Mouse (Mus musculus): ENCODE data around the gene Ralgds. TPM values are rescaled to one million over a fixed set of nuclear protein-coding genes. Genes with fewer than 3 reads are reported as not detected.
"Not testable (repeated sequence)": the region's sequence is repeated elsewhere in the genome, so short reads cannot be mapped to it uniquely, and the experiment has no call there.

Gene Ralgds
- polyA plus RNA-seq, 1 experiment from 2014 or later, result 20.5 TPM

DNA sequence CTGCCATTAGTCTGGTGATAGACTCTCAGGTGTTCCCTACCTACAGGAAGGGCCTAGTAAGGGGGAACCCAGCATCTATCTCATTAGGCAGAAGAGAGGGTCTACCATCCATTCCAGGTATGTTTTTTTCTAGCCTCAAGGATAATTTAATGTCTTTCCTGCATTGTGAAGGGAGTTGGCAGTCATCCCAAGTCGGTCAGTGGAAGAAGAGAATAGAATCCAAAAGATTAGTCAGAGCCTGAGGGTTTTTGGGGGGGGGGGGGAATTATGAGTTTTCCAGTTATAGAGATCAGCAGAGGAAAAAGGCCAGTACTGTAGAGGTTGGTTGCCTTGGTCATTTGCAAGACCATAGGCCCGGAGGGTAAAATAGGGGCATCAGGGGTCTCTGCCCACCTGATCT, 18.4 kb upstream of the Ralgds start:
- H3K27me3 ChIP-seq (ENCODE audit: insufficient read depth, poor library complexity, severe bottlenecking), result 0 out of 2 replicates have a peak, but pooled peaks cover 3% of the 10 kb centered on the region
- H3K4me1 ChIP-seq, result 0 out of 2 replicates have a peak, but pooled peaks cover 6% of the 10 kb centered on the region
- no peak for DNase-seq (ENCODE audit: low spot score)
- H3K36me3 ChIP-seq, result no peaks in the 10 kb centered on the region
- no peak overlapping the region for H3K4me3 ChIP-seq
- 81% methylated on average over 2 of the region's 2 CpGs for WGBS
- H3K9me3 ChIP-seq, result no peaks in the 10 kb centered on the region
- H3K27ac ChIP-seq, result no peak overlapping the region

DNA sequence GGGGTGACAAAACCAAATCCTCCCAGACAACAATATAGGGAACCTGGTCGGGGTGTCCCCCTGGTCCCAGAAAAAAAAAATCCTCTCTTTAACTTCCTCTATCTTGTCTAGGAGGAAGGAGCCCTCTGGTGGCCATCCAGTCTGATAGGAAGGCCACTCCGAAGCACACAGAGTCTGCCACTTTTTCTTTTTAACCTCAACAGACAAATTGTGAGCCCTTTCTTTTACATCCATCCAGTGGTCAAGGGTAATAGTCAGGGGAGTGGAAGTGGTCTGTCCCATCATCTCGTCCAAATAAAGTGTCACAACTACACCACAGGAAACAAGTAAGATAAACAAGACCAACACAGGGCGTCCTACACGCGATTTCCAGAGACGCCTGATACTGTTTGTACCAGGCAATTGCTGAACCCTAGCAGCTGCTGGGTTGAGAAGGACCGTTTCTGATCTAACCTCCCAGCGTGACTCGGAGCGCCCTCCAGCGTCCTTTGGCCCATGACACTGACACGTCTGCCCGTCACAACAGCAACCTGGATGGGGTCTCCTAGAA, 17.6 kb upstream of the Ralgds start:
- Histone ChIP-seq H3K27me3 (ENCODE audit: insufficient read depth, poor library complexity, severe bottlenecking) (0 out of 2 replicates have a peak, but pooled peaks cover 3% of the 10 kb centered on the region), H3K4me3 (no peak overlapping the region), H3K27ac (no peak overlapping the region), H3K4me1 (0 out of 2 replicates have a peak, but pooled peaks cover 6% of the 10 kb centered on the region), H3K36me3 (no peaks in the 10 kb centered on the region), H3K9me3 (no peaks in the 10 kb centered on the region)
- WGBS, result 76% methylated on average over 14 of the region's 14 CpGs
- no peak for DNase-seq (ENCODE audit: low spot score)

DNA sequence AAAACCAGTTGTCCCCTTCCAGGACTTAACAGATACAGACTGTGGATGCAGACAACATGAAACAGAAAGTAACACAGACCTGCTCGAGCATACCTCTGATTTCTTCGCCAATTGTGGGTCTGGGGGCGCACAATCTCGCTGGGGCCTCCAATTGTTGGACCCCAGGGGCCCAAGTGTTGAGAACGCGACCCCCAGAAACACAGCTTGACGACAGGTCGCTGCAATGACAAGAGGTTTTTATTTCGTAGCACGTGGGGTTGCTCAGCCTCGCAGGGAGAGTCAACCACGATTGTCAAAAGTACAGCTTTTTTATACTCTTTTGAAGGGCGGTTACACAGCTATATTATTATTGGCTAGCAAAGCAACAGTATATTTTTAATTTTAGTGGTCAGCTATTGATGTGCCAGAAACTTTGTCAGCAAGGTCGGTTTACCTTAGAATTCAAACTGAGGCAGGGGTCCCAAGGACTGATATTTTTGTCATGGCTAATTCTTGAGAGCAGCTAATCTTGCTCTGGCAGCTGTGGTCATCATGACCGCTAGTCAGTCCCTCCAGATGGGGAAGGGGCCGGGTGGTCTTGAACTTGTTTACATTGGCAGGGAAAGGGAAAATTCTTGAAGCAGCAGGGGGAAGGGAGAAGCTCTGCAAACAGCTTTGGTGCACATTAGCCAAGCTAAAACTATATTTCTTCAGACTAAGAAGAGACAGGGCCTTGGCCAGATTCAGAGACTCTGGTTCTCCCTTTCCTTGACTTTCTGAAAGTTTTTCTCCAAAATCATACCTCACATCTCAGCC, 16.9 kb upstream of the Ralgds start:
- Histone ChIP-seq H3K36me3 (no peaks in the 10 kb centered on the region), H3K27ac (no peak overlapping the region), H3K27me3 (ENCODE audit: insufficient read depth, poor library complexity, severe bottlenecking) (0 out of 2 replicates have a peak, but pooled peaks cover 3% of the 10 kb centered on the region), H3K9me3 (no peaks in the 10 kb centered on the region), H3K4me3 (no peak overlapping the region), H3K4me1 (0 out of 2 replicates have a peak, but pooled peaks cover 6% of the 10 kb centered on the region)
- no peak for DNase-seq (ENCODE audit: low spot score)
- WGBS, result 83% methylated on average over 16 of the region's 16 CpGs

DNA sequence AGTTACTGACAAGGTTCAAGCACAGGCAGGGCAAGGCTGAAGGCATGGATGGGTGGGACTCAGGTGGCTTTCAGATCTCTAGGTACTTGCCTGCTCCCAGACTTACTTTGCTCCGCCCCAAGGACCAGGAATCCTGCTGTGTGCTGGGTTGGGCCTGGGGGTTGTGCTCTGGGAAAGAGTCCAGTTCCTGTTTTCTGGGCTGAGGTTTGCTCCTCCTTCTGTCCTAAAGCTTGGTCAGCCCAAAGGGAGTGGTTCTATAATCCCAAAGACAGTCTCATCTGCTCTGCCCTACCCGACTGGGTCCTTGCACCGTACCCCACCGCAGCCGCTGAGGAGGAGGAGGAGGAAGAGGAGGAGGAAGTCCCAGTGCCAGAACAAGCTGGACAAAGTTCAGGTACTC, 16.3 kb upstream of the Ralgds start, which contains the start of gene Gbgt1:
TSS of gene Gbgt1 (plus strand) at position 221 of the 400 bp plus-strand sequence.
- Histone ChIP-seq H3K4me1 (0 out of 2 replicates have a peak, but pooled peaks cover 6% of the 10 kb centered on the region), H3K4me3 (no peak within 1 kb of the TSS), H3K36me3 (no peaks in the 10 kb centered on the region), H3K9me3 (no peaks in the 10 kb centered on the region), H3K27me3 (ENCODE audit: insufficient read depth, poor library complexity, severe bottlenecking) (peaks cover 7% of the 10 kb centered on the region; the same call in 1 of the 2 replicates), H3K27ac (no peak within 1 kb of the TSS)
- no peak for DNase-seq (ENCODE audit: low spot score)
- WGBS, result 78% methylated on average over 5 of the region's 5 CpGs

DNA sequence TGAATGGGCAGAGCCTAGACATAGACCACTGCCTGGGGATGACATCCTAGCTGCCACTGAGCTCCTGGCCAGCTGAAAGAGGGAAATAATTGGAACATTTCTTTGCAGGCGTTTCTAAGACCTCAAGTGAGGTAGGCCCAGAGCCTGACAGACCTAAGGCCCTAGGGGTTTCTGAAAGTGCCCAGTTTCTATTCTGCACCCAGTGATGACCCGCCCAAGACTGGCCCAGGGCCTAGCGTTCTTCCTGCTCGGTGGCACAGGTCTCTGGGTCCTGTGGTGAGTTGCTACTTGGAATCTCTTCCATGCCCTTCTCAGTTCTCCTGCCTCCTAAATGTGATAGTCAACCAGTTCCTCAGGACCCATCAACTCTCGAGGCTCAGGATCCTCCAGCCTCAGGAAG, 15.4 kb upstream of the Ralgds start:
- 76% methylated on average over 5 of the region's 5 CpGs for WGBS
- H3K4me3 ChIP-seq, result no peak overlapping the region

DNA sequence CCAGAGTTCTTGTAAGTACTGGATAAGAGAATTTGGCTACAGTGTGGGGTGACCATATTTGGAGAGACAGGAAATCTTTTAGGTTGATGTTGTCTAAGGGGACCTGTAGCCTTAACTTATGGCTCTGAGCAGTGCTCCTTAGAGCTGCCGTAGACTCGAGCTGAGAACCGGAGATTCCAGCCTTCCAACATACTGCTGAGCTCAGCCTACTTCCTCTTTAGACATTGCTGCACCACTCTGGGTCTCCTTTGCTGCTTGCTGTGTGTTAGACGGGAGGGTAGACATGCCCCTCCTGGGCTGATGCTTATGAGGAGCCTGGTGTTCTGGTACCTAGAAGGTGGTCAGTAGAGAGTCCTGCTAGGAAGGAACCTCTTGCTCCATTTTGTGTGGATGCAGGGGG, 14.5 kb upstream of the Ralgds start:
- Histone ChIP-seq H3K27me3 (ENCODE audit: insufficient read depth, poor library complexity, severe bottlenecking) (peaks cover 13% of the 10 kb centered on the region; the same call in 1 of the 2 replicates), H3K4me3 (no peak overlapping the region), H3K36me3 (no peaks in the 10 kb centered on the region), H3K27ac (no peak overlapping the region), H3K9me3 (no peaks in the 10 kb centered on the region), H3K4me1 (0 out of 2 replicates have a peak, but pooled peaks cover 6% of the 10 kb centered on the region)
- WGBS, result 76% methylated on average over 4 of the region's 4 CpGs
- DNase-seq (ENCODE audit: low spot score), result no peak

More for the DNA sequence above, 15.4 kb upstream of the Ralgds start:
- DNase-seq (ENCODE audit: low spot score), result no peak
- H3K27ac ChIP-seq, result no peak overlapping the region
- peaks cover 7% of the 10 kb centered on the region; the same call in 1 of the 2 replicates for H3K27me3 ChIP-seq (ENCODE audit: insufficient read depth, poor library complexity, severe bottlenecking)
- no peaks in the 10 kb centered on the region for H3K36me3 ChIP-seq
- H3K9me3 ChIP-seq, result no peaks in the 10 kb centered on the region
- 0 out of 2 replicates have a peak, but pooled peaks cover 6% of the 10 kb centered on the region for H3K4me1 ChIP-seq

DNA sequence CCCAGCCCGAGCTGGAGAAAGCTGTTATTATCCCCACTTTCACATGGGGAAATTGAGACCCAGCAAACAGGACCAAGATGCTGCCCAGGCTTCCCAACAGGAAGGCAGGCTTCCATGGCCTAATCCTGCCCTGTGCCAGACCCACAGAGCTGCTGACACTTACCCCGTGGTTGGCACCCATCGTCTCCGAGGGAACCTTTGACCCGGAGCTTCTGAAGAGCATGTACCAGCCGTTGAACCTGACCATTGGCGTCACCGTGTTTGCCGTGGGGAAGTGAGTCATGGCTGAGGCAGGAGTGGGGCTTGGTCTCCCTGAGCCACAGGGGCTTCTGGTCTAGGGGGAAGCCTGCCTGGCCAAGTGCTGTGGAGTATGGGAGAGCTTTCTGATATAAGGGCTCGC, 9.9 kb upstream of the Ralgds start:
- 82% methylated on average over 10 of the region's 10 CpGs for WGBS
- no peak overlapping the region for H3K27ac ChIP-seq

DNA sequence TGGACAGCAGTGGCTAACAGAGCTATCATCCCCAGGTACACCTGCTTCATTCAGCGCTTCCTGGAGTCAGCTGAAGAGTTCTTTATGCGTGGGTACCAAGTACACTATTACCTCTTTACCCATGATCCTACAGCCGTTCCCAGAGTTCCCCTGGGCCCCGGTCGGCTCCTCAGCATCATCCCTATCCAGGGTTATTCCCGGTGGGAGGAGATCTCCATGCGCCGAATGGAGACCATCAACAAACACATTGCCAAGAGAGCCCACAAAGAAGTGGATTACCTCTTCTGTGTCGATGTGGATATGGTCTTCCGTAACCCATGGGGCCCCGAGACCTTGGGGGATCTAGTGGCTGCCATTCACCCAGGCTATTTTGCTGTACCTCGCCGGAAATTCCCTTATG, 8.2 kb upstream of the Ralgds start:
- WGBS, result 86% methylated on average over 13 of the region's 13 CpGs

More for the DNA sequence above, 9.9 kb upstream of the Ralgds start:
- Histone ChIP-seq H3K27me3 (ENCODE audit: insufficient read depth, poor library complexity, severe bottlenecking) (peaks cover 10% of the 10 kb centered on the region; the same call in 1 of the 2 replicates), H3K36me3 (no peaks in the 10 kb centered on the region), H3K9me3 (no peaks in the 10 kb centered on the region), H3K4me3 (no peak overlapping the region), H3K4me1 (no peaks in the 10 kb centered on the region)
- DNase-seq (ENCODE audit: low spot score), result no peak

DNA sequence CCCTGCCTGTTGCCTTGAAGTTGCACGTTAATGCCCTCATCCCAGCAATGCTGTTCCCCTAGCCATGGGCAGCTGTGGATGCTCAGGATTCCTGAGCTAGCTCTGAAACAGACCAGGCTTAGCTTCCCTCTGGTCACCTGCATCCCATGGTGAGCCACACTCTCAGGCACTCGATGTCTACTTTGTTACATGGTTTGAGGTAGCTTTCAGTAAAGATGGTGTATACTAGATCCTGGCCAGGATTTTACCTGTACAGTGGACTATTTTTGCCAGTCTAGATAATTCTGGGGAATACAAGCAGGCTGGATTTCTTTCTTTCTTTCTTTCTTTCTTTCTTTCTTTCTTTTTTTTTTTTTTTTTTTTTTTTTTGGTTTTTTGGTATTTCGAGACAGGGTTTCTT, 7.1 kb upstream of the Ralgds start, which contains the start of gene Gm10134:
TSS of gene Gm10134 (plus strand) at position 301 of the 400 bp plus-strand sequence.
- H3K27ac ChIP-seq, result no peak within 1 kb of the TSS
- no peaks in the 10 kb centered on the region for H3K36me3 ChIP-seq
- WGBS, result 58% methylated on average over 3 of the region's 3 CpGs
- H3K27me3 ChIP-seq (ENCODE audit: insufficient read depth, poor library complexity, severe bottlenecking), result peaks cover 22% of the 10 kb centered on the region; the same call in 1 of the 2 replicates
- no peaks in the 10 kb centered on the region for H3K4me1 ChIP-seq
- no peak within 1 kb of the TSS for H3K4me3 ChIP-seq
- H3K9me3 ChIP-seq, result no peaks in the 10 kb centered on the region
- DNase-seq (ENCODE audit: low spot score), result no peak

More for the DNA sequence above, 8.2 kb upstream of the Ralgds start:
- no peaks in the 10 kb centered on the region for H3K9me3 ChIP-seq
- H3K27me3 ChIP-seq (ENCODE audit: insufficient read depth, poor library complexity, severe bottlenecking), result peaks cover 11% of the 10 kb centered on the region; the same call in 1 of the 2 replicates
- H3K4me1 ChIP-seq, result no peaks in the 10 kb centered on the region
- H3K27ac ChIP-seq, result no peak overlapping the region
- H3K4me3 ChIP-seq, result no peak overlapping the region
- H3K36me3 ChIP-seq, result no peaks in the 10 kb centered on the region
- DNase-seq (ENCODE audit: low spot score), result no peak

DNA sequence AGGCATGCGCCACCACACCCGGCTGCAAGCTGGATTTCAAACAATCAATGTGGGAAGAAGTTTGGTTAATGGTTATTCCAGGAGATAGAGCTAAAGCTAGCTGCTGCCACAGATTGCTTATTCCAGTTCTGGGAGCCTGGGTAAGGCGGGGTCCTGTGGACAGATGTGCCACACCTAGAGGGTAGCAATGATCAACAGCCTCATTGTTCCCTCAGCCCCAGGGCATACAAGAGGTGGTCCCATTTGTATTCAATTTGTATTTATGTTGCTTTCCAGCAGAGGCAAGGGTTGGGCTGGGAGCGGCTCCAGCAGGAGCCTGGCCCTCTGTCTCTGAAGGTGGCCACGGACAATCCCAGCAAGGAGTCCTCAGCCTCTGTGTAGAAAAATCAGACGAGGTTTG, 6.6 kb upstream of the Ralgds start:
- 82% methylated on average over 6 of the region's 6 CpGs for WGBS
- no peak for DNase-seq (ENCODE audit: low spot score)
- no peaks in the 10 kb centered on the region for H3K9me3 ChIP-seq
- no peaks in the 10 kb centered on the region for H3K4me1 ChIP-seq
- H3K27me3 ChIP-seq (ENCODE audit: insufficient read depth, poor library complexity, severe bottlenecking), result peaks cover 25% of the 10 kb centered on the region; the same call in 1 of the 2 replicates
- H3K27ac ChIP-seq, result no peak overlapping the region
- H3K36me3 ChIP-seq, result no peaks in the 10 kb centered on the region
- no peak overlapping the region for H3K4me3 ChIP-seq

DNA sequence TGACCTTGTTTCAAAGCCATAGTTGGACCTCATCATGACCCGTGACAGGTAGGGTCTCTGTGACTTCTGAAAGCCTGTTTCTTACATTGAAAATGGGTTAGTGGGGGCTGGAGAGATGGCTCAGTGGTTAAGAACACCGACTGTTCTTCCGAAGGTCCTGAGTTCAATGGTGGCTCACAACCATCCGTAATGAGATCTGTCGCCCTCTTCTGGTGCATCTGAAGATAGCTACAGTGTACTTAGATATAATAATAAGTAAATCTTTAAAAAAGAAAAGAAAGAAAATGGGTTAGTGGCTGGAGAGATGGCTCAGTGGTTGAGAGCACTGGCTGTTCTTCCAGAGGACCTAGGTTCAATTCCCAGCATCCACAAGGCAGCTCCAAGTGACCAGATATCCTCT, 1.3 kb upstream of the Ralgds start:
- 40% methylated on average over 5 of the region's 5 CpGs for WGBS
- Histone ChIP-seq H3K27me3 (ENCODE audit: insufficient read depth, poor library complexity, severe bottlenecking) (peaks cover 39% of the 10 kb centered on the region), H3K4me1 (peaks cover 12% of the 10 kb centered on the region)

DNA sequence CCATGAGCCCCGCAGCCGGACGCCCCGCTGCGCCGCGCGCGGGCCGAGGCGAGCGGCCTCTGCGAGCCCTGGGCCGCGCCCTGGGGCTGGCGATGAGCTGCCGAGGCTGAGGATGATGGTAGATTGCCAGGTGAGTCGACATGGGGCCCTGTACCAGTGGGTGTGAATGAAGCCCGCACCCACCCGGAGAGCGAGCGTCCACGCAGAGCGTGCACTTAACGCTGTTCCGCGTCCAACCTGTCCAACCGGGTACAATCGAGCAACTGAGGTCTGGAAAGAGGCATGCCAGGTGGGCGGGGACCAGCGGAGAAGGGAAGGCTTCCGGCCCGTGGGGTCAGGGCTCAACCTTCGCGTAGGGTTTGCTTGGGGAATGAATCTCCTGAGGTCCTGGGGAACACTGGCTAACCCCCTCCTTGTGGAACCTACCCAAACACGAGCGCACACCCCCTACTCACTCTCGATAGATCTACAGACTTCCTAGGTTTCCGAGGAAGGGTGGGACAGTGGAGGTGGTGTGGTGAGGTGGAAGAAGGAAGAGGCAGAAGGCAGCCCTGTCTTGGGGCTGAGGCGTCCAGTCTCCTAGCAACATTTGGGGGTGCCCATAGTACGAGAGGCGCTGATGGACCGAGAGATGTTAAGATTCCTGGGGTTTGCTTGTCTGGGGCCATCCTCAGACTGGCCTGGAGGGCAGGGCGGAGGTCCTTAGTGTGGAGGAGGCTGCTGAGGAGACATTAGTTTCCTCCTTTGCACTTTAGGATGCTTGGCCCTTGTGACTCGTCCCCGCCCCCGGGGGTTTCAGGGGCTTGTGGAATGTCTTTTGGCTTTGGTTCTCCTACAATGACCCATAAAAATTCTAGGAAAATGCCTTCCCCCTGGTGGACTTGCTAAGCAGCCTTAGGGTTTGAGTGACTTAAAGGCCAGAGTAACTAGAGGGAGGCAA, 776 bp downstream of the Ralgds start:
- no peaks in the 10 kb centered on the region for H3K36me3 ChIP-seq
- H3K4me1 ChIP-seq, result peaks cover 20% of the 10 kb centered on the region
- peak; percentile 81 for DNase-seq (ENCODE audit: low spot score)
- H3K9me3 ChIP-seq, result no peaks in the 10 kb centered on the region
- H3K27ac ChIP-seq, result peak overlapping the region; percentile 85
- peaks cover 39% of the 10 kb centered on the region for H3K27me3 ChIP-seq (ENCODE audit: insufficient read depth, poor library complexity, severe bottlenecking)
- WGBS, result 7% methylated on average over 47 of the region's 47 CpGs
- H3K4me3 ChIP-seq, result peak overlapping the region; percentile 75

More for the DNA sequence above, 1.3 kb upstream of the Ralgds start:
- H3K36me3 ChIP-seq; H3K27ac ChIP-seq; H3K9me3 ChIP-seq; DNase-seq (ENCODE audit: low spot score); H3K4me3 ChIP-seq: not testable (repeated sequence)
